Mouse (Mus musculus) olfactory bulb, adult 2 months (tissue): ENCODE data around the gene Lonp2. TPM values are rescaled to one million over a fixed set of nuclear protein-coding genes. Genes with fewer than 3 reads are reported as not detected.

Experiments used
- H3K27ac ChIP-seq: fragments of 200-500 bp; 2 replicates; pipeline ENCODE4 v1.5.1; 2012; ENCODE audit warnings: low read depth, low read length; ENCODE audit not compliant: insufficient read depth
- H3K4me1 ChIP-seq: fragments of 200-500 bp; 2 replicates; pipeline ENCODE4 v1.6.1; 2012; ENCODE audit warnings: low read length; ENCODE audit not compliant: control insufficient read depth, insufficient read depth
- H3K4me3 ChIP-seq: fragments of 200-500 bp; 2 replicates; pipeline ENCODE4 v1.5.1; 2012; ENCODE audit warnings: mild to moderate bottlenecking, low read depth, low read length, moderate library complexity; ENCODE audit not compliant: insufficient read depth
- CTCF ChIP-seq: fragments of 200-500 bp; IDR thresholded peaks from 2 replicates; pipeline ENCODE4 v1.5.1; 2012; ENCODE audit warnings: low read depth, mild to moderate bottlenecking, low read length, moderate library complexity; ENCODE audit not compliant: insufficient read depth
- POLR2A ChIP-seq: fragments of 200-500 bp; IDR thresholded peaks from 2 replicates; pipeline ENCODE4 v1.6.1; 2012; ENCODE audit warnings: mild to moderate bottlenecking, low read depth, low read length, moderate library complexity; ENCODE audit not compliant: insufficient read depth
- WGBS: fragments of 180-500 bp; shearing (Covaris S2); methylation state at CpG from one replicate; pipeline ENCODE4 v1.1.7; 2018; 5-methylcytosine and 5-hydroxymethylcytosine counted together
- polyA plus RNA-seq: library from polyadenylated mRNA; stranded (reverse); fragments of >200 nt; gene quantifications from 2 replicates; pipeline ENCODE4 v1.2.4, GENCODE M21; 2012; ENCODE audit warnings: low replicate concordance; ENCODE audit not compliant: missing spikeins, insufficient read depth, insufficient read length

The Lonp2 gene
- polyA plus RNA-seq, 1 experiment = 163 TPM

- WGBS = 89% methylated on average over 5 of the region's 5 CpGs
- Histone ChIP-seq H3K4me1 (no peaks in the 10 kb centered on the region), H3K4me3 (no peak overlapping the region), H3K27ac (no peak overlapping the region)
- TF ChIP-seq CTCF = no peak
- TF ChIP-seq POLR2A = no peak
These were observed 35.5 kb upstream of the Lonp2 start for GRCm38 (mm10) chr8:86588338-86588737.

GRCm38 (mm10) chr8:86593099-86593498 is 30.7 kb upstream of the Lonp2 start:
- no peak overlapping the region for H3K4me3 ChIP-seq
- no peak for TF ChIP-seq POLR2A
- no peak for TF ChIP-seq CTCF

GRCm38 (mm10) chr8:86594159-86594796 is 29.6 kb upstream of the Lonp2 start:
- 86% methylated on average over 3 of the region's 3 CpGs for WGBS

More at GRCm38 (mm10) chr8:86593099-86593498, 30.7 kb upstream of the Lonp2 start:
- Histone ChIP-seq H3K27ac (no peak overlapping the region), H3K4me1 (no peaks in the 10 kb centered on the region)
- WGBS = 72% methylated on average over 10 of the region's 10 CpGs

GRCm38 (mm10) chr8:86595671-86596070 is 28.2 kb upstream of the Lonp2 start:
- Histone ChIP-seq H3K4me1 (no peaks in the 10 kb centered on the region), H3K4me3 (no peak overlapping the region), H3K27ac (no peak overlapping the region)
- WGBS = 90% methylated on average over 5 of the region's 5 CpGs
- TF ChIP-seq CTCF (no peak), POLR2A (no peak)

More at GRCm38 (mm10) chr8:86594159-86594796, 29.6 kb upstream of the Lonp2 start:
- Histone ChIP-seq H3K4me3 (no peak overlapping the region), H3K4me1 (no peaks in the 10 kb centered on the region), H3K27ac (no peak overlapping the region)
- TF ChIP-seq POLR2A (no peak), CTCF (no peak)

- H3K27ac ChIP-seq = no peak overlapping the region
- TF ChIP-seq CTCF (no peak), POLR2A (no peak)
- no peak overlapping the region for H3K4me3 ChIP-seq
- no peaks in the 10 kb centered on the region for H3K4me1 ChIP-seq
- 88% methylated on average over 7 of the region's 7 CpGs for WGBS
These were observed 26.2 kb upstream of the Lonp2 start for GRCm38 (mm10) chr8:86597681-86598080.

- TF ChIP-seq POLR2A (no peak), CTCF (no peak)
- Histone ChIP-seq H3K27ac (no peak overlapping the region), H3K4me3 (no peak overlapping the region), H3K4me1 (no peaks in the 10 kb centered on the region)
- 90% methylated on average over 6 of the region's 6 CpGs for WGBS
These were observed 24.5 kb upstream of the Lonp2 start for GRCm38 (mm10) chr8:86599299-86599698.

- H3K4me3 ChIP-seq = no peak overlapping the region
- H3K4me1 ChIP-seq = no peaks in the 10 kb centered on the region
- TF ChIP-seq POLR2A (no peak), CTCF (no peak)
- 89% methylated on average over 3 of the region's 3 CpGs for WGBS
- no peak overlapping the region for H3K27ac ChIP-seq
These were observed 23.5 kb upstream of the Lonp2 start for GRCm38 (mm10) chr8:86600311-86600710.

GRCm38 (mm10) chr8:86603174-86603573 is 20.7 kb upstream of the Lonp2 start:
- H3K27ac ChIP-seq = no peak overlapping the region
- H3K4me1 ChIP-seq = no peaks in the 10 kb centered on the region
- no peak overlapping the region for H3K4me3 ChIP-seq
- WGBS = 24% methylated on average over 2 of the region's 2 CpGs
- TF ChIP-seq POLR2A (no peak), CTCF (no peak)

GRCm38 (mm10) chr8:86604676-86605075 is 19.2 kb upstream of the Lonp2 start:
- Histone ChIP-seq H3K4me3 (no peak overlapping the region), H3K4me1 (no peaks in the 10 kb centered on the region), H3K27ac (no peak overlapping the region)
- TF ChIP-seq POLR2A = no peak
- TF ChIP-seq CTCF = no peak
- WGBS = 78% methylated on average over 3 of the region's 3 CpGs
